Mouse (Mus musculus) c-Kit-negative CD71-positive TER-119-positive erythroid progenitor cells, embryonic 14.5 days (primary cell): ENCODE measurements around the gene Tcte1.
A peak's percentile ranks its signal among the peaks of the same experiment; 100 is the strongest.

ENCODE experiments used
- DNase-seq: peaks from one replicate; pipeline ENCODE4 v3.0.0-alpha.2; 2013; ENCODE audit warnings: low read depth, low spot score

The Tcte1 gene

DNA sequence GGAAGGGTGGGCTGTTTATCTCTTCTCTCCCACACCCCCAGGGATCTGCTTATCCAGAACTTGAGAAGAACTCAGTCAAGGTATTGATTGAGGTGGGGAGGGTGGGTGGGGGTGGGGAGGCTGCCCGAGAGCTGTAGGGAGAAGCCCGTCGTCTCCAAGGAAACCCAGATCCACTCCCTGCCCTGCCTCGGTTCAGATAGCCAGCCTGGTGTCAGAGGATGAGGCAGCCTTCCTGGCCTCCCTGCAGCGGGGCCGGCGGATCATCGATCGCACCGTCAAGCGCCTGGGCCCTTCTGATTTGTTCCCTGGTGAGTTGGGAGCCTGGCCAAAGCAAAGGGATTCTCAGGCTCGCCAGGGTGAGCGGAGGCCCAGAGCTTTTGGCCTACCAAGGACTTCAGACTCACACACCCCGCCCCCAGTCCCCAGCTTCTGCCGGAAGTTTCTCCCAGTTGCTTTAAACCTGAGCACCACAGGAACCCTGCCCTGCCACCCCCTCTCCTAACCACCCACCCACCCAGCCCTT, 8.0 kb upstream of the Tcte1 start:
- DNase-seq: no peak

DNA sequence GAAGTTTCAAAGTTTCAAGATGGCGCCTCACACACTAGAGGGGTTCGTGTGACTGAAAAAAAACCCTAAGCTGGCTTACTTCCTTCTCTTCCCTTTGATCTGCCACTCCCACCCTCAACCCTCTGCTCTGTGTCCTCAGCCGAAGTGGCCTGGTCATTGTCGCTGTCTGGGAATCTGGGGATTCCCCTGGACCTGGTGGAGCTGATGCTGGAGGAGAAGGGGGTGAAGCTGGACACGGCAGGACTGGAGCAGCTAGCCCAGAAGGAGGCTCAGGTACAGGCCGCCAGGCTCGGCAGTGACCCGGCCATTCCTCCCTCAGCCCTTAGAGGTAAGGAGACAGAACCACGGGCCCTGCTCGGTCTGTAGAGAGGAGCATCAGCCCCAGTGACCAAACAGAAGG, 7.4 kb upstream of the Tcte1 start:
- no peak for DNase-seq

DNA sequence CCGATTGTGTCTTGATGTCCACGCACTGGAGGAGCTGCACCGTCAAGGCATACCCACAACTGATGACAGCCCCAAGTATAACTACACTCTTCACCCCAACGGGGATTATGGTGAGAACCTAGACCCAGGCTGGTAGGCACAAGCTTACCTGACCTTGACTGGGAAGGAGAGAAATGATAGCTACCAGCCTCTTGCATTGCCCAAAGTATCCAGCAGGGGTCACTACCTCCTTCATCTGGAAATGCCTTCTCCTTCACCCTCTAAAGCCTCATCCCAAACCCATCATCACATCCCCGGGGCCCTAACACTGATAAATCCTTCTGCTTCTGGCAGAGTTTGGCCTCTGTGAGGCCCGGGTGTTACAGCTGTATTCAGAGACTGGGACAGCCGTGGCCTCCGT, 6.7 kb upstream of the Tcte1 start:
- peak; percentile 48 for DNase-seq

DNA sequence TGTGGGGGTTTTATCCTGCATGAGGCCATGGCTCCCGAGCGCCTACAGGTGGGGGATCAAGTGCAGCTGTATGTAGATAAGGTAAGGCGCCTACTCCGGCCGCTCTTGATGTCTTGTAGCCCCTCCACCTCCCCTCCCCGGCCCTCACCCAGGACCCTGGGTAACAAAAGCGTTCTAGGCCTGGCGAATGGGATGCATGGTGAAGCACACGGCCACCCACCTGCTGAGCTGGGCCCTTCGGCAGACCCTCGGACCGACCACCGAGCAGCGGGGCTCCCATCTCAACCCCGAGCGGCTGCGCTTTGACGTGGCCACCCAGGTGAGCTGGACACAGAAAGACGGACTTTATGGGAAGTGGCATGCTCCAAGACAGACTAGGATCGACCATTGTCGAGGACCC, 6.1 kb upstream of the Tcte1 start:
- DNase-seq: no peak

DNA sequence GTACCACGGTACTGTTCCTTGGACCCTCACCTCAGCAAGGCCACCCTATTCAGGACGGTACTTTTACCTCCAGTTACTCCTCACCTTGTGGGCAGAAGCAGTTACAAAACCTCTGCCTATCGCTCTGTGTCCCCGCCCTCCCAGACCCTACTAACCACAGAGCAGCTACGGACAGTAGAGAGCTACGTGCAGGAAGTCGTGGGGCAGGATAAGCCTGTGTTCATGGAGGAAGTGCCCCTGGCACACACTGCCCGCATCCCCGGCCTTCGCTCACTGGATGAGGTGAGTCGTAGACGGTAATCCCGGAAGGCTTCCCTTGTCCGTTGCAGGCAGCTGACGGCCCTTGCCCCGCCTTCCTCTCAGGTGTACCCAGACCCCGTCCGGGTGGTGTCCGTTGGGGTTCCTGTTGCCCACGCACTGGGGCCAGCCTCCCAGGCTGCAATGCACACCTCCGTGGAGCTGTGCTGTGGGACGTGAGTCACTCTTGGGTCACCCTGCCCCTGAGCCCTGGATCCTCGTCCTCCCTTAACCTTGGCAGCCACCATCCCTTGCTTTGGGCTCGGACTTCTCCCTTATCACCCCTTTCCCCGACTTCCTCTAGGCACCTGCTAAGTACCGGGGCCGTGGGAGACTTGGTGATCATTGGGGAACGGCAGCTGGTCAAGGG, 5.6 kb upstream of the Tcte1 start:
- DNase-seq: no peak

DNA sequence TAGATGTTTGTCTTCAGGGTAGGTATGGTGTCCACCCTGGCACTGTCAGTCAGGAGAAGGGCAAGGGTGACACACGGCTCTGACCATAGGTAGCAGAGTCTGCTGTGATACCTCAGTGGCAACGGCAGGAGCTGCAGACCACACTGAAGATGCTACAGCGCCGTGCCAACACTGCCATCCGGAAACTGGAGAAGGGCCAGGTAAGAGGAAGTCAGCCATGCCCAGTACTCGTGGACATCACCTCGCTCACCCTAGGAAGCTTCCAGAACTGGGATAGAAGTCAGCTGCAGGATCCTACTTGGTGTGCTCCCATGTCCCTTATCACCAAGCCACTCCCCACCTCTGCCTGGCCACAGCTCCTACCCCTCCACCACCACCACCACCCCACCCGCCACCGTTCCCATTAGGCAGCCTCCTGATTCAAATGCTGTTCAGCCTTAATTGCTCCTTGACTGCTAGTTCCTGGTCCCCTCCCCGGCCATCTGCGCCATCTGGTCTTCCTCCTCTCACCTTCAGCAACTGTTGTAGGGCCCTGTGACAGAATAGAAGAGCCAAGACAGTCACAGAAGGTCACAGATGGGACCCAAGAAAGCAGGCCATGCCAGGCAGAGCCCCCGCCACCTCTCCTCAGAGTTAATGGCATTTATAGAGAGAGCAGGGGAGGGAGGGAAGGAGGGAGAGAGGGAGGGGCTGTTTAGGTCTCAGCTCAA, 4.3 kb upstream of the Tcte1 start:
- no peak for DNase-seq

DNA sequence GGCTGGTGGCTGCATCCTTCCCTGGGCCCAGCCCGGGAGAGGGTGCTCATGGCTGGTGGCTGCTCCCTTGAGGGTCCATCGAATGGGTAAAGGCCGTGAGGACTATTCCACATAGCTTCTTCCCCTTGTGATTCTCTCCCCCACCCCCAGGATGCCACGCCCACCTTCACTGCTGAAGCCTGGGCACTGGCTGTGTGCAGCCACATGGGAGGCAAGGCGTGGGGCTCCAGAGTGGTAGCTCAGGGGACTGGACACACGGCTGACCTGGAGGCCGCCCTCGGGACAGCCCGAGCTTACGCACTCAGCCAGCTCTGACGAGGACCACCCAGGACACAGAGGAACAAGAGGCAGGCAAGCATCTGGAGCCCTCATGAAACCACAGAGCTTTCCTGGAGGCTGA, 3.1 kb upstream of the Tcte1 start:
- no peak for DNase-seq

DNA sequence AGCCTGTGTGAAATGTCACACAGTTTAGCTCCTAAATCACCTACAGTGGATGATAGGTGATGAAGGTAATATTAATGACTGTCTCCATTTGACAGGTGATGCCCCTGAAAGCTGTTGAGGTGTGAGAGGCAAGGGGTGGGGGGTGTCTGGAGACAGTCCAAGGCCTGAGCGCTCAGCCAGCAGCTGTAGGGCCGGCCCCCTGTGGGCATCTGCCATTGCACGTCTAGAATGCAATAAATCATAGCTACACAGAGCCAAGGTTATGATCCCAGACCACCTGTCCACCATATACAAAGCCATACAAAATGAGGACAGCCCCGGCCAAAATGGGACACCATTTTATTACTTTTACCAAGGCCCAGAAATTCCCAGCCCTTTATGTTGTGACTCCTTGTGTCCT, 1.7 kb downstream of the Tcte1 start:
- DNase-seq: no peak

DNA sequence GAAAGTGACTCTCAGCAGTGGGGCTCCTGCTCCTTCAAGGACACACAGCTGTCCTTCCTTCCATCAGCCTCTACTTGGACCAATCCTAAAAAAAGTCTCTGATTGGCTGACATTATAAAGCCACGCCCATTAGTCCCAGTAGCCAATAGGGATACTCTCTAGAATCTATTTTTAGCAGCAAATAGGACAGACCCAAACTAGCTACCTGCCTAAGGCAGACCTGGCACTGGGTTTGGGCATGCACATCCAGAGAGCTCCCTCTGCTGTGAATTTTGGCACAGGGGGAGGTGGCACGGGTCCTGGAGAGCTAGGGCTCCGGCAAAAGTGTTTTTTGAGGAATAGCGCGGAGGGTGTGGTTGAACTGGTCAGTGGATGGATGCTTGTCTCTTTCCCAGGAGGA, 3.3 kb downstream of the Tcte1 start:
- no peak for DNase-seq

DNA sequence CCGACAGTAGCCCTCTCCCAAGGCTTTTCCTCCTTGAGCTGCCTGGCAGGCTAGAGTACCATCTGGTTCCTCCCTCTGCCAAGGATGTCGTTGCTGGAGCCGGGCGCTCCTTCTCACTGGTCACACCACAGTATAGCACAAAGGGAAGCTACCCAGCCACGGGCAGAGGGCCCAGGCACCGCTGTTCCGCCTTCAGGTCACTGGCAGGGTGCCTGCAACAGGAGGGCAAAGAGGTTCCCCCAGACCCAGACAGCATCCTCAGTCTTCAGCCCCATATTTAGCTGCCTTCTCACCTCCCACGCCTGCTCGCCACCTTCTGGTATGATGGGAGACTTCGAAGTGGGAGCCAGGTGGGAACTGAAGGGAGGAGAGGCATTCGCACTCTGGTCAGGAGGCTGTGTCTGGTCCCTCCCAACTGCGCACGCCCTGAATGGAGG, 7.1 kb downstream of the Tcte1 start:
- DNase-seq: no peak

DNA sequence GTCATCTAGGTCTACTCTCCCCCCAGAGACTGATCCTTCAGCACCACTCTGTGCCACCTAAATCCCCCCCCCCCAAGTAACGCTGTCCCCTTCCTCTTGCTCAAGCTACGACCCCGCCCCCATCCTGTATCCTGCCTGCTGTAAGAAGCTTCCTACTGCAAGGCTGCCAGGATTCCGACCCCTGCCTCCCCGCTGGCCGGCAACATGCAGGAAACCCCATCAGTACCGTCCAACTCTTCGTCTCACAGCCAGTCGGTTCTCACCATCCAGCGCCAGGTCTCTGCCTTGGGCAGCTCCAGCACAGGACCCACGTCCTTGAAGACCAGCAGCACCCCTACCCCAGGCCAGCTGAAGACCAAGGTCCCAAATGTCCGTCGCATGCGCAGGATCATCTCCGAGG, 9.7 kb downstream of the Tcte1 start:
- no peak for DNase-seq

DNA sequence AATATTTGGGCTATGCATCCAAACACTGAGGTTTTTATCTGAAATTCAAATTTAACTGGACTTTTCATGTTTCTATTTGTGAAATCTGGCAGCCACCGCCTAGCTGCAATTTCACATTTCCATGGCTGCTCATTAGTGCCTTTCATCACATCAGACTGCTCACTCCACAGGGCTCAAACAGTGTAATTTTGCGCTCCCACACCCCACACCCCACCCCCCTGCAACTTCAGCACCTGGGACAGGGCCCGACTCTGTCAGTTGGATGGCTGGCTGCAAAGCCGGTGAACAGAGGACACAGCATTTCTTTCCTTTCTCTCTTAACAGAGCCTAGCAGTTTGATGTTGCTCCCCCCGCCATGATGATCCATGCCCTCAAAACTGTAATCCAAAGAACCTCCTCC, 13.0 kb downstream of the Tcte1 start:
- no peak for DNase-seq

DNA sequence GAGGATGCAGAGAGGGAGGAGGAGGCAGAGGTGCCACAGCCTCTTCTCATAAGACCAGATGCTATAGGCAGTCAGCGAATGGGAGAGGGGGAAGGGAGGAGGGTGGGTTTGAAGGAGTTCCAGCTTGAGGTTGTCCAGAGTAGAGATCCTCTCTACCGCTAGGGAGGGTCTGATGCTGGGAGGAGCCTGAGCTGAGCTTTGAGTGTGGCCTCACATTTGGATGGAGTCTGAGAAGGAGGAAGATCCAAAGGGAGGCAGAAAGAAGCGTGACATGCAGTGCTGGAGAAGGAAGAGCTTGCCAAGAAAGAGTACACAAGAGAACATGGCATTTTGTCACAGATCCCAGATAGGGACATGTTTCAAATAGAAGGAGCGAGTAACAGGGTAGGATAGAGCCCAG, 15.2 kb downstream of the Tcte1 start:
- no peak for DNase-seq

DNA sequence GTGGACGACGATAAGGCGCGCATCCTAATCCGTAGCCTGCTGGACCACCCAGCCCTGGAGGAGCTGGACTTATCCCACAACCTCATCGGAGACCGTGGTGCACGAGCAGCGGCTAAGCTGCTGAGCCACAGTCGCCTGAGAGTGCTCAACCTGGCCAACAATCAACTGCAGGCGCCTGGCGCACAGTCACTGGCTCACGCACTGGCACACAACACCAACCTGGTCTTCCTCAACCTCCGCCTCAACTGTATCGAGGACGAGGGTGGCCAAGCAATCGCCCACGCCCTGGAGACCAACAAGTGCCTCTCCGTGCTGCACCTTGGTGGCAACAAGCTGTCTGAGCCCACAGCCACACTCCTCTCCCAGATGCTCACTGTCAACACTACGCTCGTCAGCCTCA, 16.4 kb downstream of the Tcte1 start:
- DNase-seq: no peak

DNA sequence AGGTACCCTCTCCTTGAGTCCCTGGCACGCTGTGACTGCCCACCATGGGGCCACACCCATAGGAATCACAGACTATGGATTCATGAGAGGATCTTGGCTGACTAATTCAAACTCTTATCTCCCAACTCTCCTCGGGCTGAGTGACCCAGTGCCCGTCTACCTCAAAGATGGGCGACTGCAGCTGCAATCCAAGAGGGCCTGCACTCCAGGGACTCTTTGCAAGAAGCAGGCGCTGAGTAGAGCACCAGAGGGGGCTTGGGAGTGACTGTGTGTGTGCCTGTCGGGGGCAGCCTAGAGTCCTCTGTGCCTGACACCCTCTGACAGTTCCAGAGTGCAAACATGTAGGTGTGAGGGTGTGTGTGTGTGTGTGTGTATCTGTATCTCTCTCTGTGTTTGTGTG, 18.9 kb downstream of the Tcte1 start:
- no peak for DNase-seq

DNA sequence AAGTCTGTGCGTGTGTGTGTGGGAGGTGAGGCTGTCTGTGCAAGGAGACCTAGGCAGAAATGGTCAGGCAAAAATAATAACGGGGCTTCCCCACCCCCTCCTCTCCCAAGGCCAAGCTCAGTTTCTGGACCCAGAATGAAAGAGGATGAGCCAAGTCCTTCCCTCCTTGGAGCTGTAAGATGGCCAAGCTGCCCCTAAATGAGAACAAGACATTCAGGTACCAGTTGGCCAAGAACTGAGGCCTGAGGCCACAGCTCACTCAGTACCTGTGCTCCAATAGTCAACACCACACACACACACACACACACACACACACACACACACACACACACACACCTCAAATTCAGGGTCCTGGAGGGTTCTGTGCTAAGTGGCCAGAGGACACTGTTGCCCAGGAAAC, 19.5 kb downstream of the Tcte1 start:
- no peak for DNase-seq

DNA sequence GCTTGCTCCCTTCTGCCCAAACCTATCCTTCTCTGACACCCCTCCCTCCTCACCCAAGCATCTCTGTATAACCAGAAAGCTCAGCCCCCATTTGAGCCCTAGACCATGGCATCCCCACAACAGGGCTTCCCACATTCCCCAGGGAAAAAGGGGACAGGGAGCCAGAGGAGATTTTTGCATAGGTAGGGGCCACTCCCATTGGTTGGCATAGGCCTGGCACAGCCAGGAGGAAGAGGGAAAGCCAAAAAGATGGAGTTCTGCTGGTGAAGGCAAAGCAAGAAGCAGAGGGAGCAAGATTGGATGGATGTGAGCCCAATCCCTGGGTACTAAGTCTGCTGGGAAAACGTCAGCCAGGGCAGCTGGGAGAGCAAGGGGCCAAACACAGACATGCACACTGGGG, 19.9 kb downstream of the Tcte1 start:
- no peak for DNase-seq

DNA sequence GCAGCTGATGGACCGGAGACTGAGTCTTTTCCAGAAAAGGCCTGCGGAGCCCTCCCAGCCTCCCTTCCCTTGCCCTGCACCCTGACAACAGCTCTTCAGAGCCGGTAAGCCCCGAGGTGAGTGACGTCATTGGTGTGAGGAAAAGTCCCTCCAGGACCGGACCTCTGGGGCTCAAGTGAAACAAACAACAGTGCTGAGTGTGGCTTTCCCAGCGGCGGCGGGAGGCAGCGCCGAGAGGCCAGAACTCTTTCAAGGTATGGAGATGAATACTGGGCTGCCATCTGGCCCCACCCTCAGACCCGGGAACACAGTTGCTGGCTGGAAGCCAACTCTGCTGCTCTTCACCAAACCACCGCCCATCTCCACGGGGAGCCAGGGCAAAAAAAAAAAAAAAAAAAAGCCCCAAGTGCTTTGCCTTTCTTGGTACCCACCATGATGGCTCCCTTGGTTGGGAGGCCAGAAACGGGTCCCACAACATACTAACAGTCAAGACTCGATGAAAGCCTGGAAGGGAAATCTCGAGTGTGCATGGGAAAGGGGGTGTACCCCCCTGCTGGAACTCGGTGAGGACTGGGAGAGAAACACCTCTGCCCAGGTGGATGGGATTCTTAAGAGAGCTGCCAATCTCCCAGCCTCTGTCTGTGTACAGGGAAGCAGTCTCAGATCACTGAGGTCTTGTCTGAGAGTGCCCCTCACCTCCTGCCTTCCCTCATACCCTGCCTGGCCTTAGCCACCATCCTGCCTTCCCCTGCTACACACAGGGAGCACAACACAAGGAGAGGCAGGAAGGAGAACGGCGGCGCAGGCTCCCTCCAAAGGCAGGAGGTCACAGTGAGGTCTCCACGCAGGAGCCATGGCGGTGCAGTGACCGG, 21.0 kb downstream of the Tcte1 start:
- DNase-seq: no peak

DNA sequence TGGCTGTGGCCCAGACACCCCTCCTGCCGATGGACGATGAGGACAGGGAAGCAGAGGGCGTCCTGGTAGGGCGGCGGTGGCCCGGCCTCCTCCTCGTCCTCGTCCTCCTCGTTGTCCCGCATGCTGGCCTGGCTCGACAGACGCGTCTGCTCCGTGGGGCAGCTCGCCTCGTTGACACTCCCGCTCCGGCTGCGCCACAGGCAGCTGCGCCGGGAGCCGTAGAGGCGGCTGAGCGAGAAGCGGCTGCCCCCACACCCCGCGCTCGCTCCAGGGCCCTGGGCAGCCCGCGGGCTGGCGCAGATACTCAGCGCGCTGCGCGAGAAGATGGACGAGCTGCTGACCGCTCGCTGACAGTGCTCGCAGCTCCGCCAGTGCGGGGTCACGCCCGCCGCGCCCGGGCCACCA, 21.6 kb downstream of the Tcte1 start:
- no peak for DNase-seq

DNA sequence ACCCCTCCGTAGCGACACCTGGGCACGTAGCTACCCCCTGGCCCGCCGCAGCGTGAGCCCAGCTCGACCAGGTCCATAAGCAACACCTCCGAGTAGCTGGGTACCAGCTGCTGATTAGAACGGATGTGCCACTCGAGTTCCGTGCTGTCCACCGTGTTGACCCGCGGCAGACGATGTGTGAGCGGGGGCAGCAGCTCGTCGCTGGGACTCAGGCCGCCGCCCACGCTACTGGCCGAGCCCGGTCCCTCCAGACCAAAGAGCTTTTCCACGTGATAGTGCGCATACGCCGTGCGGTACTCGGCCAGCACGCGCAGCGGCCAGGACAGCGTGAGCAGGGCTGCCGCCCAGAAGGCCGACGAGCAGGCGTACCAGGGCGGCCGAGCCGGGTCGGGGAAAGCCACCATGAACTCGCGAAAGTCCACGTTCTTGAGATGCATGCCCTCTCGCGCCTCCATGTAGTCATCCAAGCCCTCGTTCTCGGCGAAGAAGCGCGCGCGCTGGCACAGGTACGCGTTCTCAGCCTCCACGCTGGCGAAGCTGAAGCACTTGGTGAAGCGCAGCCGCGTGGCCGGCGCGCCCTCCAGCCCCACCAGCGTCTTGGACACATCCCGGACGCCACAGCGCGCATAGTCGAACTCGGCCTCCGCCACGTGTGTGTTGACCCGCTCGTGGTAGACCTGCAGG, 22.2 kb downstream of the Tcte1 start:
- DNase-seq: no peak

DNA sequence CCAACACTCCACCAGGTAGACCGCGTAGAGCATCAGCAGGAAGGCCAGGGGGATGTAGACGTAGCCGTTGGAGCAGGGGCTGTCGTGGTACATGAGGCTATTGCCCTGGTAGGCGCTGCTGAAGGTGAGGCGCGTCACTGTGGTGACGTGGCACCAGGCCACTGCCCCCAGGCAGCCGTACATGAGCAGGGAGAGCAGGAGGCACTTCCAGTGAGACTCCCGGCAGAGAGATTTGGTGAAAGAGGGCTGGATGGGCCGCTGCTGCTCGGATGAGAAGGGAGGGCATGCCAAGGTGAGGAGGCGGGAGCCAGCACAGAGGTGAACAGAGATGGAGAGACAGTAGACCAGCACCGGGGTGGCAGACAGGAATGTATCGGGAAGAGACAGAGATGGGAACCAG, 23.7 kb downstream of the Tcte1 start:
- no peak for DNase-seq
